Mouse (Mus musculus): ENCODE results near the gene Tmem184b. TPM values are rescaled to one million over a fixed set of nuclear protein-coding genes. Genes with fewer than 3 reads are reported as not detected.

The Tmem184b gene
- polyA plus RNA-seq, 1 experiment = 74.2 TPM

DNA sequence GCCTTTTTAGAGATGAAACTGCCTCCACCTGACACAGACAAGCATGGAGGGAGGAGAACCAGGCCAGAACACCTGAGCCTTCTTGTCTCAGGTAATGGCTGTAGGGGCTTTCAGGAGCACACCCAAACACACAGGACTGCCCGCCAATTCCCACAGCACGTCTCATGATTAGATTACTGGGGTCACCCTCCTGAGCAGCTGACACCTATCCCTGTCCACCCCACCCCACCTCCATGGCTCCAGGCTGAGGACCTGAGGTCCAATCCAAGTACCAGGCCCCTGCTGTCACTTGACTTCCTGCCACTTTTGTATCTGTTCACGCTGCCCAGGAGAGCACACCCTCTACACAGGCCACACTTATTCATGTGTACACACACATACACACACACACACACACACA is 77.6 kb downstream of the Tmem184b start:
- Histone ChIP-seq H3K79me2 (ENCODE audit: control insufficient read depth, insufficient read depth) (peaks cover 57% of the 10 kb centered on the region), H3K36me3 (ENCODE audit: control insufficient read depth, insufficient read depth) (peaks cover 5% of the 10 kb centered on the region), H3K27me3 (ENCODE audit: control insufficient read depth, insufficient read depth, insufficient read length) (no peaks in the 10 kb centered on the region), H3K79me3 (ENCODE audit: low read depth) (peaks cover 8% of the 10 kb centered on the region), H3ac (ENCODE audit: control insufficient read depth, insufficient read length, low read depth) (no peak overlapping the region), H3K4me3 (ENCODE audit: insufficient read depth, poor library complexity, severe bottlenecking) (no peak overlapping the region)
- TF ChIP-seq MYOD1 (IDR thresholded peaks at IDR 0.05; ENCODE audit: control insufficient read depth, insufficient read length, low read depth) = no peak
- no peak for TF ChIP-seq CEBPB (IDR thresholded peaks at IDR 0.05; ENCODE audit: low read depth)
- TF ChIP-seq FOSL1 (IDR thresholded peaks at IDR 0.05; ENCODE audit: insufficient read depth, low read length, poor library complexity, severe bottlenecking) = no peak
- no peak for TF ChIP-seq USF1 (IDR thresholded peaks at IDR 0.05; ENCODE audit: low read depth)
- TF ChIP-seq CTCF (IDR thresholded peaks at IDR 0.05; ENCODE audit: control insufficient read depth, insufficient read depth, insufficient read length) = no peak

DNA sequence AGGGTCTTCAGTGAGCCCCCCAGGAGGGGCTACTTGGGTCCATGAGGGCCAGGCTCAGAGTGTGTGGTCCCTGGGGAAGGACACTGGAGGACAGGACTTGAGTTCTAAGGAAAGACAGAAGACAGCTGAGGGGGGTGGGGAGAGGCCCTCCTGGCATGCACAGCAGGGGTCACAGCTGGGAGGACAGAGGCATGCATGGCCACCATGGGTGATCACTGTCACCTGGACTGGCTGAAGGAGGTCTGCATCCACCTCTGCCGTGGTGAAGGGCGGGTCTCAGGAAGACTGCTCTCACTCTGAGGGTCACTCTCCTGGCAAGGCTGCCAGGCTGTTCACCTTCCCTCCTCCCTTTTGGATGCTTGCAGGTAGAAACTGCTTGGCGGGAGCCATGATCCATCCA is 79.0 kb downstream of the Tmem184b start:
- Histone ChIP-seq H3K36me3 (ENCODE audit: control insufficient read depth, insufficient read depth) (peaks cover 13% of the 10 kb centered on the region), H3K79me3 (ENCODE audit: low read depth) (peaks cover 8% of the 10 kb centered on the region), H3K4me3 (ENCODE audit: insufficient read depth, poor library complexity, severe bottlenecking) (no peak overlapping the region), H3ac (ENCODE audit: control insufficient read depth, insufficient read length, low read depth) (no peak overlapping the region), H3K79me2 (ENCODE audit: control insufficient read depth, insufficient read depth) (peaks cover 68% of the 10 kb centered on the region), H3K27me3 (ENCODE audit: control insufficient read depth, insufficient read depth, insufficient read length) (no peaks in the 10 kb centered on the region)
- TF ChIP-seq CEBPB (IDR thresholded peaks at IDR 0.05; ENCODE audit: low read depth) = no peak
- no peak for TF ChIP-seq CTCF (IDR thresholded peaks at IDR 0.05; ENCODE audit: control insufficient read depth, insufficient read depth, insufficient read length)
- no peak for TF ChIP-seq MAX (IDR thresholded peaks at IDR 0.05)
- TF ChIP-seq MYOG (IDR thresholded peaks at IDR 0.05; ENCODE audit: control insufficient read depth, extremely low read depth, insufficient read length) = no peak
- TF ChIP-seq FOSL1 (IDR thresholded peaks at IDR 0.05; ENCODE audit: insufficient read depth, low read length, poor library complexity, severe bottlenecking) = no peak
- TF ChIP-seq MYOD1 (IDR thresholded peaks at IDR 0.05; ENCODE audit: control insufficient read depth, insufficient read length, low read depth) = no peak

DNA sequence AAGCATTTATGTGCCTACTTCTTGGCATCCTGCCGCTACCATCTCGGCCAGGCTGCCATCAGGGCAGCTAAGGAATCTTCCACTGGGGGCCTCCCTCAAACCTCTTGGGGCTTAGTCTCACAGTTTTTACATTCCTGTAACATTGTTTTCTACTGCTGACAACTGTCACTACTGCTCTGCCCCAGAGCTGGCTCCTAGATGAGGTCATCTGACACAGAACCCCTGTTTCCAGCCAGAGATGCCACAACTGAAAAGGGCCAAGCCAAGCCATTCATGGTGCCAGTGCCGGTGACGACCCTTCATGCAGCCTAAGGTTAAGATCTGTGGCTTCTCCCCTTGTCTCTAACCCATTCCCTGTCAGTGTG is 79.6 kb downstream of the Tmem184b start:
- Histone ChIP-seq H3K79me2 (ENCODE audit: control insufficient read depth, insufficient read depth) (peaks cover 68% of the 10 kb centered on the region), H3K27me3 (ENCODE audit: control insufficient read depth, insufficient read depth, insufficient read length) (no peaks in the 10 kb centered on the region), H3K4me3 (ENCODE audit: insufficient read depth, poor library complexity, severe bottlenecking) (no peak overlapping the region), H3K79me3 (ENCODE audit: low read depth) (peaks cover 8% of the 10 kb centered on the region), H3K36me3 (ENCODE audit: control insufficient read depth, insufficient read depth) (peaks cover 13% of the 10 kb centered on the region), H3ac (ENCODE audit: control insufficient read depth, insufficient read length, low read depth) (no peak overlapping the region)
- TF ChIP-seq CEBPB (IDR thresholded peaks at IDR 0.05; ENCODE audit: low read depth) (no peak), CTCF (IDR thresholded peaks at IDR 0.05; ENCODE audit: control insufficient read depth, insufficient read depth, insufficient read length) (no peak), MYOD1 (IDR thresholded peaks at IDR 0.05; ENCODE audit: control insufficient read depth, insufficient read length, low read depth) (no peak), MYOG (IDR thresholded peaks at IDR 0.05; ENCODE audit: control insufficient read depth, extremely low read depth, insufficient read length) (no peak), FOSL1 (IDR thresholded peaks at IDR 0.05; ENCODE audit: insufficient read depth, low read length, poor library complexity, severe bottlenecking) (no peak), MAX (IDR thresholded peaks at IDR 0.05) (no peak), USF1 (IDR thresholded peaks at IDR 0.05; ENCODE audit: low read depth) (no peak)

DNA sequence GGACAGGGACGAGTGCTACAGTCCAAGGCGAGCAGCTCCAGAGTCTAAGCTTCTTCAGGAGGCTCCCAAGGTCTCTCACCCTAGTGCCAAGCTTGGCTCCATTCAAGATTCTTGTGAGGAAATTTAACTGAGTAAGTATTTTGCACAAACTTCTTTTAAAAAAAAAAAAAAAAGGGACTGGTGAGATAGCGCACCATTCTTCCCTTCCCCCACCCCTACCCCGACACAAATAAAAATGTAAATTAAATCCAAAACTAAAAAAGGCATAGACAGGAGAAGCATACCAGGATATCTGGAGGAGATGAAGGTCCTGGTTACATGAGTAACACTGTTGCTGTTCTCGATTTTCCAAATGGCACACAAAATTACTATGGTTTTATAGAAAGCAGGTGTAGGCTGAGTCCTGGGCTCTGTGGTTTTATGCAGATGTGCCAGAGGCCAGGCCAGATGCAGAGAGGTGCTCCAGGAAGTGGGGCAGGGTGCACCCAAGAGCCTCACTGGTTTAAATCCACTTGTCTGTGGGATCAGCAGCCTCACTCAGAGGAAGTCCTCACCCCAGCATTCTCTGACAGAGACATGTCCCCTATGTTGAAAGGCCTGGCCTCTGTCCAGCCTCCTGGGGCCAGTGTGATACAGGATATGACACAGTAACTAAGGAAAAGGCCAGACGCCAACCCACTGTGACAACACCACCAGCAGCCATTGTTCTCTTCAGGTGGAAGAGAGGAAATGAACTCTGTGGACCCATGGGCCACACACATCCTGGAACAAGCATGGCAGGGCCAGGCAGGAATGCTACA is 80.2 kb downstream of the Tmem184b start:
- Histone ChIP-seq H3ac (ENCODE audit: control insufficient read depth, insufficient read length, low read depth) (no peak overlapping the region), H3K4me3 (ENCODE audit: insufficient read depth, poor library complexity, severe bottlenecking) (no peak overlapping the region), H3K79me3 (ENCODE audit: low read depth) (peaks cover 8% of the 10 kb centered on the region), H3K27me3 (ENCODE audit: control insufficient read depth, insufficient read depth, insufficient read length) (no peaks in the 10 kb centered on the region), H3K36me3 (ENCODE audit: control insufficient read depth, insufficient read depth) (peaks cover 13% of the 10 kb centered on the region), H3K79me2 (ENCODE audit: control insufficient read depth, insufficient read depth) (peaks cover 68% of the 10 kb centered on the region)
- TF ChIP-seq CEBPB (IDR thresholded peaks at IDR 0.05; ENCODE audit: low read depth) (peak; percentile 73), MAX (IDR thresholded peaks at IDR 0.05) (peak; percentile 85), MYOD1 (IDR thresholded peaks at IDR 0.05; ENCODE audit: control insufficient read depth, insufficient read length, low read depth) (peak; percentile 69), FOSL1 (IDR thresholded peaks at IDR 0.05; ENCODE audit: insufficient read depth, low read length, poor library complexity, severe bottlenecking) (no peak)

DNA sequence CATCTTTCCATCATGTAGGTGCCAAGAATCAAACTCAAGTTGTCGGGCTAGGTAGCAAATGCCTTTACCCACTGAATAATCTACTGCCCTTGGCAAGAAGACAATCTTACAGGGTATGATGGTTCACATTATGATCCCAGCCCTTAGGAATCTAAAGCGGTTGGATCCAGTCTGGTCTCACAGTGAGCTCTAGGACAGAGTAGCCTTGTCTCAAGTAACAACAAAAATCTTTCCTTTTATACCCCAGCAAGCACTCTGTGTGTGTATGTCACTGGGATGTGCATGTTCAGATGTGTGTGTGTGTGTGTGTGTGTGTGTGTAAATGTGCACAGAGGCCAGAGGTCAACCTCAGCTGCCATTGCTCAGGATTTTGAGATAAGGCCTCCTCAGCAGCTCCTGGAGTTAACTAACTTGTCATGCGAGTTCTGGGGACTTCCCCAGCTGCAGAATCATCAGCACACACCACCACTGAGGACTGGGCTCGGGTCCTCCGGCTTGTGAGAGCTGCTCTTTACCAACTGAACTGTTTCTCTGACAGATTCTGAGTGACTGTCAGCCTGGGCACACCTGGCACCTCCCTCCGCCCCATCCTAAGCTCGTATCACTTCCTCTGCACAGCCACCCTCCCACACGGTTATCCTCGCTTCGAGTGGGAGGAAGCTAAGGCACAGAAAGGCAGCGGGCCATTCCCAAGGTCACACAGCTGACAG is 80.9 kb downstream of the Tmem184b start:
- TF ChIP-seq MYOG (IDR thresholded peaks at IDR 0.05; ENCODE audit: control insufficient read depth, extremely low read depth, insufficient read length) = no peak
- TF ChIP-seq CEBPB (IDR thresholded peaks at IDR 0.05; ENCODE audit: low read depth) = no peak
- no peak for TF ChIP-seq MAX (IDR thresholded peaks at IDR 0.05)
- no peak for TF ChIP-seq CTCF (IDR thresholded peaks at IDR 0.05; ENCODE audit: control insufficient read depth, insufficient read depth, insufficient read length)
- no peak for TF ChIP-seq FOSL1 (IDR thresholded peaks at IDR 0.05; ENCODE audit: insufficient read depth, low read length, poor library complexity, severe bottlenecking)
- TF ChIP-seq USF1 (IDR thresholded peaks at IDR 0.05; ENCODE audit: low read depth) = no peak
- no peak for TF ChIP-seq MYOD1 (IDR thresholded peaks at IDR 0.05; ENCODE audit: control insufficient read depth, insufficient read length, low read depth)
- Histone ChIP-seq H3K27me3 (ENCODE audit: control insufficient read depth, insufficient read depth, insufficient read length) (no peaks in the 10 kb centered on the region), H3K4me3 (ENCODE audit: insufficient read depth, poor library complexity, severe bottlenecking) (no peak overlapping the region), H3K36me3 (ENCODE audit: control insufficient read depth, insufficient read depth) (peaks cover 17% of the 10 kb centered on the region), H3ac (ENCODE audit: control insufficient read depth, insufficient read length, low read depth) (no peak overlapping the region), H3K79me2 (ENCODE audit: control insufficient read depth, insufficient read depth) (peaks cover 65% of the 10 kb centered on the region), H3K79me3 (ENCODE audit: low read depth) (peaks cover 8% of the 10 kb centered on the region)
